Mouse (Mus musculus) embryonic facial prominence, embryonic 11.5 days (tissue): ENCODE measurements around the gene Mecom. TPM values are rescaled to one million over a fixed set of nuclear protein-coding genes. Genes with fewer than 3 reads are reported as not detected.

Experiments
- ATAC-seq: fragments of 200-750 bp; cut with Nextera tagmentation; replicated peaks from 2 replicates; pipeline ENCODE4 v1.8.0; 2017; ENCODE audit warnings: low read depth; ENCODE audit not compliant: insufficient number of reproducible peaks, low FRiP score, low TSS enrichment
- DNase-seq: peaks from one replicate; pipeline ENCODE4 v3.0.0-alpha.2; 2015; ENCODE audit warnings: low spot score
- H3K27ac ChIP-seq: fragments of 300-500 bp; sonication (generic); replicated peaks from 2 replicates; pipeline ENCODE4 v1.5.1; 2014; ENCODE audit warnings: mild to moderate bottlenecking, low read depth, low read length, control low read depth
- H3K27me3 ChIP-seq: fragments of 300-500 bp; sonication (generic); 2 replicates; pipeline ENCODE4 v1.6.1; 2014; ENCODE audit warnings: mild to moderate bottlenecking, low read length, moderate library complexity, mixed read lengths; ENCODE audit not compliant: control insufficient read depth, insufficient read depth
- H3K36me3 ChIP-seq: fragments of 300-500 bp; sonication (generic); replicated peaks from 2 replicates; pipeline ENCODE4 v1.6.1; 2014; ENCODE audit warnings: low read depth, mild to moderate bottlenecking, low read length, moderate library complexity, mixed read lengths; ENCODE audit not compliant: control insufficient read depth, insufficient read depth
- H3K4me1 ChIP-seq: fragments of 300-500 bp; sonication (generic); 2 replicates; pipeline ENCODE4 v1.6.1; 2014; ENCODE audit warnings: low read length, mixed read lengths; ENCODE audit not compliant: control insufficient read depth, insufficient read depth
- H3K4me2 ChIP-seq: fragments of 300-500 bp; sonication (generic); 2 replicates; pipeline ENCODE4 v1.6.1; 2014; ENCODE audit warnings: low read depth, mild to moderate bottlenecking, control low read depth, low read length, moderate library complexity
- H3K4me3 ChIP-seq: fragments of 300-500 bp; sonication (generic); 2 replicates; pipeline ENCODE4 v1.5.1; 2014; ENCODE audit warnings: low read depth, low read length, control low read depth
- H3K9ac ChIP-seq: fragments of 300-500 bp; sonication (generic); replicated peaks from 2 replicates; pipeline ENCODE4 v1.6.1; 2014; ENCODE audit warnings: mild to moderate bottlenecking, control low read depth, low read length
- H3K9me3 ChIP-seq: fragments of 300-500 bp; sonication (generic); replicated peaks from 2 replicates; pipeline ENCODE4 v1.6.1; 2016; ENCODE audit warnings: mild to moderate bottlenecking, low read length, inconsistent platforms, mixed read lengths; ENCODE audit not compliant: control insufficient read depth
- WGBS: fragments of 180-500 bp; shearing (Covaris S2); extraction: QIAGEN DNeasy Blood & Tissue Kit; methylation state at CpG from one replicate; pipeline ENCODE4 v1.1.7; 2014; 5-methylcytosine and 5-hydroxymethylcytosine counted together
- polyA plus RNA-seq: library from polyadenylated mRNA; unstranded; fragments of >200 nt; fragmentation: Nextera tagmentation; extraction: Ambion mirVana; gene quantifications from 2 replicates; pipeline ENCODE4 v1.2.1, GENCODE M21; 2014

Mecom gene
- polyA plus RNA-seq, 1 experiment from 2014 or later: 48.4 TPM

- Histone ChIP-seq H3K36me3 (no peaks in the 10 kb centered on the region), H3K4me1 (no peaks in the 10 kb centered on the region), H3K4me2 (no peak overlapping the region), H3K9me3 (no peaks in the 10 kb centered on the region), H3K27ac (no peak overlapping the region), H3K9ac (no peak overlapping the region), H3K4me3 (no peak overlapping the region), H3K27me3 (no peaks in the 10 kb centered on the region)
- WGBS: 73% methylated on average over 6 of the region's 6 CpGs
- DNase-seq (no peak), ATAC-seq (no peak)
Observed at GRCm38 (mm10) chr3:30307601-30308000, 240.2 kb downstream of the Mecom start.

- no peaks in the 10 kb centered on the region for H3K27me3 ChIP-seq
- no peaks in the 10 kb centered on the region for H3K36me3 ChIP-seq
- WGBS: 81% methylated on average over 3 of the region's 3 CpGs
Observed at GRCm38 (mm10) chr3:30306080-30306479, 241.7 kb downstream of the Mecom start.

GRCm38 (mm10) chr3:30299460-30299859 lies 248.3 kb downstream of the Mecom start:
- 81% methylated on average over 1 of the region's 1 CpGs for WGBS
- H3K36me3 ChIP-seq: no peaks in the 10 kb centered on the region
- H3K27me3 ChIP-seq: no peaks in the 10 kb centered on the region
- no peaks in the 10 kb centered on the region for H3K4me1 ChIP-seq
- H3K4me2 ChIP-seq: no peak overlapping the region
- H3K9ac ChIP-seq: no peak overlapping the region
- no peak overlapping the region for H3K4me3 ChIP-seq
- no peaks in the 10 kb centered on the region for H3K9me3 ChIP-seq
- ATAC-seq: no peak
- H3K27ac ChIP-seq: no peak overlapping the region
- no peak for DNase-seq

More at GRCm38 (mm10) chr3:30306080-30306479, 241.7 kb downstream of the Mecom start:
- Histone ChIP-seq H3K9me3 (no peaks in the 10 kb centered on the region), H3K4me2 (no peak overlapping the region), H3K27ac (no peak overlapping the region), H3K4me3 (no peak overlapping the region), H3K9ac (no peak overlapping the region), H3K4me1 (no peaks in the 10 kb centered on the region)
- DNase-seq (no peak), ATAC-seq (no peak)

GRCm38 (mm10) chr3:30294433-30294832 lies 253.4 kb downstream of the Mecom start:
- ATAC-seq (no peak), DNase-seq (no peak)
- no peak overlapping the region for H3K4me2 ChIP-seq
- H3K36me3 ChIP-seq: no peaks in the 10 kb centered on the region
- H3K27me3 ChIP-seq: no peaks in the 10 kb centered on the region
- no peaks in the 10 kb centered on the region for H3K9me3 ChIP-seq
- no peaks in the 10 kb centered on the region for H3K4me1 ChIP-seq
- H3K27ac ChIP-seq: no peak overlapping the region
- H3K9ac ChIP-seq: no peak overlapping the region
- no peak overlapping the region for H3K4me3 ChIP-seq
- WGBS: 90% methylated on average over 5 of the region's 5 CpGs

- Histone ChIP-seq H3K36me3 (no peaks in the 10 kb centered on the region), H3K27ac (no peak overlapping the region), H3K9ac (no peak overlapping the region), H3K4me3 (no peak overlapping the region), H3K4me2 (no peak overlapping the region), H3K4me1 (no peaks in the 10 kb centered on the region), H3K9me3 (no peaks in the 10 kb centered on the region), H3K27me3 (no peaks in the 10 kb centered on the region)
- DNase-seq (no peak), ATAC-seq (no peak)
- WGBS: 30% methylated on average over 4 of the region's 4 CpGs
Observed at GRCm38 (mm10) chr3:30286529-30286928, 261.3 kb downstream of the Mecom start.

- DNase-seq (no peak), ATAC-seq (no peak)
- Histone ChIP-seq H3K4me3 (no peak overlapping the region), H3K27ac (no peak overlapping the region), H3K9me3 (no peaks in the 10 kb centered on the region), H3K9ac (no peak overlapping the region), H3K4me2 (no peak overlapping the region), H3K27me3 (no peaks in the 10 kb centered on the region), H3K4me1 (no peaks in the 10 kb centered on the region), H3K36me3 (no peaks in the 10 kb centered on the region)
- 66% methylated on average over 4 of the region's 4 CpGs for WGBS
Observed at GRCm38 (mm10) chr3:30284094-30284493, 263.7 kb downstream of the Mecom start.

- Histone ChIP-seq H3K27ac (no peak overlapping the region), H3K4me1 (no peaks in the 10 kb centered on the region), H3K9ac (no peak overlapping the region), H3K27me3 (no peaks in the 10 kb centered on the region), H3K4me2 (no peak overlapping the region), H3K36me3 (no peaks in the 10 kb centered on the region), H3K9me3 (no peaks in the 10 kb centered on the region), H3K4me3 (no peak overlapping the region)
- WGBS: 86% methylated on average over 5 of the region's 5 CpGs
- ATAC-seq (no peak), DNase-seq (no peak)
Observed at GRCm38 (mm10) chr3:30283562-30283961, 264.2 kb downstream of the Mecom start.

- Histone ChIP-seq H3K4me2 (no peak overlapping the region), H3K4me1 (no peaks in the 10 kb centered on the region), H3K27ac (no peak overlapping the region), H3K27me3 (no peaks in the 10 kb centered on the region), H3K9ac (no peak overlapping the region), H3K4me3 (no peak overlapping the region), H3K36me3 (no peaks in the 10 kb centered on the region), H3K9me3 (no peaks in the 10 kb centered on the region)
- no peak for DNase-seq
- ATAC-seq: no peak
- 86% methylated on average over 10 of the region's 10 CpGs for WGBS
Observed at GRCm38 (mm10) chr3:30277569-30277968, 270.2 kb downstream of the Mecom start.
